9 mouse cellular contexts compared by ENCODE assay signal in the genomic region with DNA sequence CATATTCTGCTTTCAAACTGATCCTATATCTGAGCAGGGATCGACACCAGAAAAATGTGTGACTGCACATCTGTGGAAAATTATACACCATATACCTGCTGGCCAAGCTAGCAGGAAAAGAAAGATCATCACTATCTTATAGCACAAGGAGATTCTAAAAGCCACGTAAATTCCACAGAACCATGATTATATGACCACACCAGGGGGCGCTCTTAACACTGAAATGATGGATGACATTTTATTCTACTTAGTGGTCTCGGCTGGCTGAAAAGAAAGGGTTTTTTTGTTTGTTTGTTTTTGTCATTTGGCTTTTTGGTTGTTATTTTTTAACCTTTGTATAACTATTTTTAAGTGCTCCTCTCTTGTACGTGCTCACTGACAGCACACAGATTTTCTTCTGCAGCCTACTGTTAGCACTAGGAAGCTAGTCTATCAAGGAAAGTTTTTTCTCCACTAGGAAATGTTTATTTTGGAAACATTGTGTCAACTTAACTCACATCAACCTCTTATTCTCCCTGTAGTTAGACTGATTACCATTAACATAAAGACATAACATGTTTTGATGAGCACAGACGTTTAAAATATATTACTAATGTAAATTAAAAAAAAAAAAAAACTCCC. TPM values are rescaled to one million over a fixed set of nuclear protein-coding genes. Genes with fewer than 3 reads are reported as not detected.
DNase-seq lines count a peak whose midpoint lies in the region; ATAC-seq and TF ChIP-seq lines count a peak whose summit lies in the region.
"Had no signal": no experiment of that assay in that cellular context is flagged by ENCODE, and none has a peak within 500 bp of the region (broad histone marks: within the 10 kb centered on the region; RNA-seq: fewer than 3 reads in every experiment).

No protein-coding gene starts in this region.

- DNase-seq in heart, adult 2 months = no peak
- DNase-seq in heart, postnatal 25 days (ENCODE audit: low spot score) = no peak
- no peak for DNase-seq in Patski (ENCODE audit: low read depth, low spot score)
- peak; percentile 23 to 29 for DNase-seq in gastrocnemius, postnatal 4 days (ENCODE audit: low spot score in 2 of 2)
- peak; percentile 61 to 83 for DNase-seq in layer of hippocampus, adult 2 months (ENCODE audit: low spot score in 2 of 2)
- peak; percentile 8 for DNase-seq in lung, postnatal 25 days (ENCODE audit: low spot score)
- DNase-seq in right cerebral cortex, postnatal 25 days = peak; percentile 53

- H3K4me1 ChIP-seq in heart, adult 2 months (ENCODE audit: control insufficient read depth, insufficient read depth, low read length) = no peaks in the 10 kb centered on the region
- H3K4me1 ChIP-seq: lung, embryonic 15.5 days had no signal

- no peak overlapping the region for H3K4me3 ChIP-seq in heart, adult 2 months
- H3K4me3 ChIP-seq in layer of hippocampus, adult 2 months = no peak overlapping the region; the same call in 1 of the 2 replicates
- H3K4me3 ChIP-seq: lung, embryonic 15.5 days had no signal

- CTCF ChIA-PET in Patski (lab: Charles Lee) = interaction anchor here (1.3 to 2.7 kb wide), 3 partner anchors 10 to 16 kb away, joined by 3 to 8 read pairs (median 6); no protein-coding TSS in a partner anchor

- WGBS in heart, adult 2 months = 15% methylated on average over 6 of the region's 6 CpGs

- TF ChIP-seq POLR2A in heart, adult 2 months (IDR thresholded peaks at IDR 0.05; ENCODE audit: insufficient read depth, low read depth, low read length) = no peak

- ATAC-seq in Patski = no peak
- ATAC-seq in common myeloid progenitor, adult 5-6 weeks (replicated peaks; ENCODE audit: low read depth, poor library complexity, severe bottlenecking) = peak; percentile 87

- H3K27me3 ChIP-seq in heart, adult 2 months (ENCODE audit: control insufficient read depth, insufficient read depth, low read length) = no peaks in the 10 kb centered on the region
- H3K27me3 ChIP-seq in Patski = peaks cover 17% of the 10 kb centered on the region
- H3K27me3 ChIP-seq: lung, embryonic 15.5 days had no signal

- in situ Hi-C loops in Patski (cut with MboI; ENCODE audit: low pct_unique_long_range_greater_than_20kb) = loop anchor here (5.0 to 25.0 kb wide), 2 partner anchors 590 to 760 kb away; no protein-coding TSS in a partner anchor

- H3K9ac ChIP-seq in heart, adult 2 months (ENCODE audit: low read depth, low read length) = no peak overlapping the region
- H3K9ac ChIP-seq: lung, embryonic 15.5 days had no signal

- intact Hi-C loops in heart, adult 2 months (cut with DNase I) = loop anchor here (1.0 to 5.0 kb wide), 3 partner anchors 199 to 595 kb away; no protein-coding TSS in a partner anchor
- intact Hi-C loops in heart, postnatal 25 days (cut with DNase I) = loop anchor here (1.0 to 10.0 kb wide), 3 partner anchors 163 to 592 kb away; no protein-coding TSS in a partner anchor

- no peak for TF ChIP-seq EP300 in heart, adult 2 months (IDR thresholded peaks at IDR 0.05; ENCODE audit: insufficient read depth, low read depth, low read length)

- TF ChIP-seq CTCF in heart, adult 2 months (IDR thresholded peaks at IDR 0.05) = peak; percentile 77
- peak; percentile 67 for TF ChIP-seq CTCF in Patski (IDR thresholded peaks at IDR 0.05)
- peak; percentile 91 for TF ChIP-seq CTCF in layer of hippocampus, adult 2 months (conservative IDR thresholded peaks at IDR 0.05)

- no peaks in the 10 kb centered on the region for H3K79me2 ChIP-seq in heart, adult 2 months (replicated peaks; ENCODE audit: control insufficient read depth, insufficient read depth, low read length)

- H3K27ac ChIP-seq in heart, adult 2 months = no peak overlapping the region
- H3K27ac ChIP-seq in layer of hippocampus, adult 2 months = no peak overlapping the region
- H3K27ac ChIP-seq: lung, embryonic 15.5 days had no signal

- POLR2A ChIA-PET in Patski (lab: Charles Lee) = no interaction called here

- no peaks in the 10 kb centered on the region for H3K36me3 ChIP-seq in heart, adult 2 months (ENCODE audit: control insufficient read depth, insufficient read depth, low read length)
- H3K36me3 ChIP-seq: lung, embryonic 15.5 days had no signal

RNA-seq across cellular contexts. Expression of gene Cox7b2, which starts 45.8 kb away (rescaled TPM):
- not detected for total RNA-seq in heart, adult 2 months (2021)
- polyA plus RNA-seq in heart, adult 2 months (2012; rRNA removed) = not detected in 2 replicates
- not detected for total RNA-seq in heart, postnatal 25 days (2021)
- polyA plus RNA-seq in Patski (2021) = not detected
- total RNA-seq in common myeloid progenitor, adult 5-6 weeks (2017) = not detected in 2 replicates
- total RNA-seq in gastrocnemius, postnatal 4 days (2021) = not detected
- under 1 TPM in 1 of 2 experiments, not detected in 1; 0.77 TPM for total RNA-seq in layer of hippocampus, adult 2 months (2021)

Comparison
In these comparisons a context has a peak if more than half of its experiments do, and no peak if none do; other contexts are left out.
1. DNase-seq: peak in gastrocnemius, postnatal 4 days (2 of 2), layer of hippocampus, adult 2 months (2 of 2), lung, postnatal 25 days (single experiment) and right cerebral cortex, postnatal 25 days (single experiment); none in heart, adult 2 months (0 of 2), heart, postnatal 25 days (single experiment) and Patski (single experiment).
2. Peak in every context shown above with its lines, with median percentiles within 50 percentile points of each other: CTCF ChIP-seq.